Mouse (Mus musculus): ENCODE results near the gene Tmem255b. TPM values are rescaled to one million over a fixed set of nuclear protein-coding genes. Genes with fewer than 3 reads are reported as not detected.
A peak's percentile ranks its signal among the peaks of the same experiment; 100 is the strongest.

Gene Tmem255b
- polyA plus RNA-seq, 1 experiment from 2014 or later, result not detected

- H3K9me3 ChIP-seq (ENCODE audit: control insufficient read depth, low read length), result no peaks in the 10 kb centered on the region
- no peaks in the 10 kb centered on the region for H3K36me3 ChIP-seq (ENCODE audit: control insufficient read depth, insufficient read depth, low read length)
- H3K9ac ChIP-seq (ENCODE audit: low read length), result no peak overlapping the region
- no peak for DNase-seq (ENCODE audit: low spot score)
- no peak overlapping the region for H3K27ac ChIP-seq (ENCODE audit: low read depth, low read length)
- peaks cover 4% of the 10 kb centered on the region; the same call in 1 of the 2 replicates for H3K27me3 ChIP-seq (ENCODE audit: control insufficient read depth, insufficient read depth, low read length)
- H3K4me1 ChIP-seq (replicated peaks; ENCODE audit: control insufficient read depth, insufficient read depth, low read length), result no peaks in the 10 kb centered on the region
- H3K4me3 ChIP-seq (ENCODE audit: low read depth, low read length), result no peak overlapping the region
- no peak for ATAC-seq (replicated peaks; ENCODE audit: low FRiP score)
- no peak overlapping the region for H3K4me2 ChIP-seq (ENCODE audit: low read depth, low read length, severe bottlenecking)
Measured at GRCm38 (mm10) chr8:13430866-13431265, 4.1 kb upstream of the Tmem255b start.

GRCm38 (mm10) chr8:13433130-13433529 lies 1.9 kb upstream of the Tmem255b start:
- DNase-seq (ENCODE audit: low spot score) (no peak), ATAC-seq (replicated peaks; ENCODE audit: low FRiP score) (no peak)
- WGBS, result 87% methylated on average over 5 of the region's 5 CpGs

GRCm38 (mm10) chr8:13436052-13436451 lies 1.1 kb downstream of the Tmem255b start:
- no peak overlapping the region for H3K27ac ChIP-seq (ENCODE audit: low read depth, low read length)
- no peaks in the 10 kb centered on the region for H3K9me3 ChIP-seq (ENCODE audit: control insufficient read depth, low read length)
- H3K27me3 ChIP-seq (ENCODE audit: control insufficient read depth, insufficient read depth, low read length), result peaks cover 4% of the 10 kb centered on the region; the same call in 1 of the 2 replicates
- no peaks in the 10 kb centered on the region for H3K36me3 ChIP-seq (ENCODE audit: control insufficient read depth, insufficient read depth, low read length)
- no peak overlapping the region for H3K4me3 ChIP-seq (ENCODE audit: low read depth, low read length)
- ATAC-seq (replicated peaks; ENCODE audit: low FRiP score) (no peak), DNase-seq (ENCODE audit: low spot score) (no peak)
- H3K4me1 ChIP-seq (replicated peaks; ENCODE audit: control insufficient read depth, insufficient read depth, low read length), result no peaks in the 10 kb centered on the region
- H3K9ac ChIP-seq (ENCODE audit: low read length), result no peak overlapping the region
- WGBS, result 4% methylated on average over 8 of the region's 8 CpGs
- H3K4me2 ChIP-seq (ENCODE audit: low read depth, low read length, severe bottlenecking), result no peak overlapping the region

More at GRCm38 (mm10) chr8:13433130-13433529, 1.9 kb upstream of the Tmem255b start:
- H3K4me3 ChIP-seq (ENCODE audit: low read depth, low read length), result no peak overlapping the region
- H3K9me3 ChIP-seq (ENCODE audit: control insufficient read depth, low read length), result no peaks in the 10 kb centered on the region
- no peak overlapping the region for H3K9ac ChIP-seq (ENCODE audit: low read length)
- H3K27ac ChIP-seq (ENCODE audit: low read depth, low read length), result no peak overlapping the region
- H3K4me2 ChIP-seq (ENCODE audit: low read depth, low read length, severe bottlenecking), result no peak overlapping the region
- H3K4me1 ChIP-seq (replicated peaks; ENCODE audit: control insufficient read depth, insufficient read depth, low read length), result no peaks in the 10 kb centered on the region
- peaks cover 4% of the 10 kb centered on the region; the same call in 1 of the 2 replicates for H3K27me3 ChIP-seq (ENCODE audit: control insufficient read depth, insufficient read depth, low read length)
- no peaks in the 10 kb centered on the region for H3K36me3 ChIP-seq (ENCODE audit: control insufficient read depth, insufficient read depth, low read length)

- Histone ChIP-seq H3K36me3 (ENCODE audit: control insufficient read depth, insufficient read depth, low read length) (no peaks in the 10 kb centered on the region), H3K4me1 (replicated peaks; ENCODE audit: control insufficient read depth, insufficient read depth, low read length) (no peaks in the 10 kb centered on the region), H3K9me3 (ENCODE audit: control insufficient read depth, low read length) (no peaks in the 10 kb centered on the region), H3K27ac (ENCODE audit: low read depth, low read length) (no peak overlapping the region), H3K4me2 (ENCODE audit: low read depth, low read length, severe bottlenecking) (no peak overlapping the region), H3K27me3 (ENCODE audit: control insufficient read depth, insufficient read depth, low read length) (peaks cover 4% of the 10 kb centered on the region; the same call in 1 of the 2 replicates), H3K9ac (ENCODE audit: low read length) (no peak overlapping the region), H3K4me3 (ENCODE audit: low read depth, low read length) (no peak overlapping the region)
- whole genome bisulfite sequencing, result 89% methylated on average over 2 of the region's 2 CpGs
- DNase-seq (ENCODE audit: low spot score) (no peak), ATAC-seq (replicated peaks; ENCODE audit: low FRiP score) (no peak)
Measured at GRCm38 (mm10) chr8:13437531-13437930, 2.5 kb downstream of the Tmem255b start.

GRCm38 (mm10) chr8:13442152-13442551 lies 7.2 kb downstream of the Tmem255b start:
- ATAC-seq (replicated peaks; ENCODE audit: low FRiP score), result no peak
- WGBS, result 96% methylated on average over 2 of the region's 2 CpGs

GRCm38 (mm10) chr8:13446456-13446855 lies 11.5 kb downstream of the Tmem255b start:
- Histone ChIP-seq H3K9me3 (ENCODE audit: control insufficient read depth, low read length) (no peaks in the 10 kb centered on the region), H3K4me2 (ENCODE audit: low read depth, low read length, severe bottlenecking) (no peak overlapping the region), H3K27ac (ENCODE audit: low read depth, low read length) (no peak overlapping the region), H3K36me3 (ENCODE audit: control insufficient read depth, insufficient read depth, low read length) (no peaks in the 10 kb centered on the region), H3K9ac (ENCODE audit: low read length) (no peak overlapping the region), H3K27me3 (ENCODE audit: control insufficient read depth, insufficient read depth, low read length) (no peaks in the 10 kb centered on the region), H3K4me3 (ENCODE audit: low read depth, low read length) (no peak overlapping the region), H3K4me1 (replicated peaks; ENCODE audit: control insufficient read depth, insufficient read depth, low read length) (no peaks in the 10 kb centered on the region)
- DNase-seq (ENCODE audit: low spot score) (no peak), ATAC-seq (replicated peaks; ENCODE audit: low FRiP score) (no peak)
- WGBS, result 88% methylated on average over 6 of the region's 6 CpGs

More at GRCm38 (mm10) chr8:13442152-13442551, 7.2 kb downstream of the Tmem255b start:
- Histone ChIP-seq H3K27me3 (ENCODE audit: control insufficient read depth, insufficient read depth, low read length) (no peaks in the 10 kb centered on the region), H3K27ac (ENCODE audit: low read depth, low read length) (no peak overlapping the region), H3K9ac (ENCODE audit: low read length) (no peak overlapping the region), H3K4me1 (replicated peaks; ENCODE audit: control insufficient read depth, insufficient read depth, low read length) (no peaks in the 10 kb centered on the region), H3K36me3 (ENCODE audit: control insufficient read depth, insufficient read depth, low read length) (no peaks in the 10 kb centered on the region), H3K4me3 (ENCODE audit: low read depth, low read length) (no peak overlapping the region), H3K4me2 (ENCODE audit: low read depth, low read length, severe bottlenecking) (no peak overlapping the region), H3K9me3 (ENCODE audit: control insufficient read depth, low read length) (no peaks in the 10 kb centered on the region)
- no peak for DNase-seq (ENCODE audit: low spot score)

GRCm38 (mm10) chr8:13448145-13448544 lies 13.2 kb downstream of the Tmem255b start:
- no peak overlapping the region for H3K27ac ChIP-seq (ENCODE audit: low read depth, low read length)
- H3K4me1 ChIP-seq (replicated peaks; ENCODE audit: control insufficient read depth, insufficient read depth, low read length), result no peaks in the 10 kb centered on the region
- no peaks in the 10 kb centered on the region for H3K36me3 ChIP-seq (ENCODE audit: control insufficient read depth, insufficient read depth, low read length)
- ATAC-seq (replicated peaks; ENCODE audit: low FRiP score) (no peak), DNase-seq (ENCODE audit: low spot score) (peak; percentile 62)
- H3K9ac ChIP-seq (ENCODE audit: low read length), result no peak overlapping the region
- no peak overlapping the region for H3K4me2 ChIP-seq (ENCODE audit: low read depth, low read length, severe bottlenecking)
- no peaks in the 10 kb centered on the region for H3K9me3 ChIP-seq (ENCODE audit: control insufficient read depth, low read length)
- no peaks in the 10 kb centered on the region for H3K27me3 ChIP-seq (ENCODE audit: control insufficient read depth, insufficient read depth, low read length)
- H3K4me3 ChIP-seq (ENCODE audit: low read depth, low read length), result no peak overlapping the region
- WGBS, result 63% methylated on average over 4 of the region's 4 CpGs

- no peak overlapping the region for H3K9ac ChIP-seq (ENCODE audit: low read length)
- H3K4me3 ChIP-seq (ENCODE audit: low read depth, low read length), result no peak overlapping the region
- H3K27ac ChIP-seq (ENCODE audit: low read depth, low read length), result no peak overlapping the region
- 75% methylated on average over 6 of the region's 6 CpGs for WGBS
- no peaks in the 10 kb centered on the region for H3K9me3 ChIP-seq (ENCODE audit: control insufficient read depth, low read length)
- no peak overlapping the region for H3K4me2 ChIP-seq (ENCODE audit: low read depth, low read length, severe bottlenecking)
- no peak for ATAC-seq (replicated peaks; ENCODE audit: low FRiP score)
- DNase-seq (ENCODE audit: low spot score), result no peak
- no peaks in the 10 kb centered on the region for H3K36me3 ChIP-seq (ENCODE audit: control insufficient read depth, insufficient read depth, low read length)
- no peaks in the 10 kb centered on the region for H3K27me3 ChIP-seq (ENCODE audit: control insufficient read depth, insufficient read depth, low read length)
- H3K4me1 ChIP-seq (replicated peaks; ENCODE audit: control insufficient read depth, insufficient read depth, low read length), result peaks cover 6% of the 10 kb centered on the region; the same call in 1 of the 2 replicates
Measured at GRCm38 (mm10) chr8:13451747-13452277, 16.8 kb downstream of the Tmem255b start.
